Mouse (Mus musculus) heart, embryonic 12.5 days (tissue): ENCODE results near the gene Rbpj. TPM values are rescaled to one million over a fixed set of nuclear protein-coding genes. Genes with fewer than 3 reads are reported as not detected.
"Not testable (repeated sequence)": the region's sequence is repeated elsewhere in the genome, so short reads cannot be mapped to it uniquely, and the experiment has no call there.

Experiments
- ATAC-seq: fragments of 200-750 bp; cut with Nextera tagmentation; 2 replicates; pipeline ENCODE4 v1.8.0; 2017; ENCODE audit warnings: moderate TSS enrichment, moderate library complexity; ENCODE audit not compliant: insufficient number of reproducible peaks, low FRiP score
- H3K27ac ChIP-seq: fragments of 300-500 bp; sonication (generic); 2 replicates; pipeline ENCODE4 v1.5.1; 2016; ENCODE audit warnings: mild to moderate bottlenecking, moderate library complexity; ENCODE audit not compliant: poor library complexity, severe bottlenecking
- H3K27me3 ChIP-seq: fragments of 300-500 bp; sonication (generic); replicated peaks from 2 replicates; pipeline ENCODE4 v1.6.1; 2016; ENCODE audit warnings: mild to moderate bottlenecking, moderate library complexity
- H3K36me3 ChIP-seq: fragments of 300-500 bp; sonication (generic); 2 replicates; pipeline ENCODE4 v1.6.1; 2016; ENCODE audit warnings: mild to moderate bottlenecking, moderate library complexity
- H3K4me1 ChIP-seq: fragments of 300-500 bp; sonication (generic); replicated peaks from 2 replicates; pipeline ENCODE4 v1.6.1; 2016; ENCODE audit warnings: mild to moderate bottlenecking
- H3K4me2 ChIP-seq: fragments of 300-500 bp; sonication (generic); 2 replicates; pipeline ENCODE4 v1.6.1; 2016; ENCODE audit warnings: mild to moderate bottlenecking, moderate library complexity
- H3K4me3 ChIP-seq: fragments of 300-500 bp; sonication (generic); 2 replicates; pipeline ENCODE4 v1.5.1; 2016; ENCODE audit warnings: mild to moderate bottlenecking
- H3K9ac ChIP-seq: fragments of 300-500 bp; sonication (generic); 2 replicates; pipeline ENCODE4 v1.6.1; 2016; ENCODE audit warnings: mild to moderate bottlenecking, moderate library complexity
- H3K9me3 ChIP-seq: fragments of 300-500 bp; sonication (generic); replicated peaks from 2 replicates; pipeline ENCODE4 v1.6.1; 2016; ENCODE audit warnings: mild to moderate bottlenecking, moderate library complexity
- WGBS: fragments of 180-500 bp; shearing (Covaris S2); methylation state at CpG from one replicate; pipeline ENCODE4 v1.1.7; 2016; 5-methylcytosine and 5-hydroxymethylcytosine counted together
- polyA plus RNA-seq: library from polyadenylated mRNA; unstranded; fragments of >200 nt; fragmentation: Nextera tagmentation; extraction: Ambion mirVana; gene quantifications from 2 replicates; pipeline ENCODE4 v1.2.1, GENCODE M21; 2016

Gene Rbpj
- polyA plus RNA-seq, 1 experiment from 2014 or later: 27.0 TPM

DNA sequence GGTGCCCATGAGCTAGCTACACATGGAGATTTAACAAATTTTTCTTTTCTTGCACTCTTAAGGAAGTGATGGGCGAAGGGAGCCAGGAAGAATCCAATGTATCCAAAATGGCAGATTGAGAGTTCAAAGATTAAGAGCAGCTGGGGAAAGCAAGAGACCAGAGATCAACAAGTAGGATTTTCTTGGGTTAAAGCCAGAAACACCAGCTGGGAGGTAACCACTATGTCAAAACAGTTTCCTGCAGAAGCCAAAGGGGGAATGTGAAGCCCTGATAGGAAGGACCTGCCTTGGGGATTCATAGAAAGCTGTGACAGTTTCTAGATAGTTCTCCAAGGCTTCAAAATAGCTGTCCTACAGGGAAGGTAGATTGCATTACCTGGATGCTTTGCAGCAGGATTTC is 63.9 kb downstream of the Rbpj start:
- Histone ChIP-seq H3K4me3 (no peak overlapping the region), H3K9me3 (no peaks in the 10 kb centered on the region), H3K27me3 (peaks cover 12% of the 10 kb centered on the region), H3K4me1 (peaks cover 8% of the 10 kb centered on the region), H3K36me3 (no peaks in the 10 kb centered on the region), H3K9ac (no peak overlapping the region), H3K4me2 (no peak overlapping the region), H3K27ac (no peak overlapping the region)
- WGBS: 64% methylated on average over 1 of the region's 1 CpGs
- ATAC-seq: no peak

GRCm38 (mm10) chr5:53535096-53535495 is 69.1 kb downstream of the Rbpj start:
- Histone ChIP-seq H3K36me3 (no peaks in the 10 kb centered on the region), H3K4me2 (no peak overlapping the region), H3K9me3 (no peaks in the 10 kb centered on the region), H3K9ac (no peak overlapping the region), H3K4me1 (no peaks in the 10 kb centered on the region), H3K27ac (no peak overlapping the region), H3K27me3 (peaks cover 12% of the 10 kb centered on the region), H3K4me3 (no peak overlapping the region)
- no peak for ATAC-seq
- WGBS: 68% methylated on average over 12 of the region's 12 CpGs

- Histone ChIP-seq H3K4me1 (no peaks in the 10 kb centered on the region), H3K9ac (no peak overlapping the region), H3K27ac (no peak overlapping the region), H3K4me2 (no peak overlapping the region), H3K27me3 (peaks cover 9% of the 10 kb centered on the region), H3K9me3 (no peaks in the 10 kb centered on the region), H3K4me3 (no peak overlapping the region), H3K36me3 (no peaks in the 10 kb centered on the region)
- WGBS: 72% methylated on average over 12 of the region's 12 CpGs
- no peak for ATAC-seq
Measured at GRCm38 (mm10) chr5:53536635-53537554, 70.9 kb downstream of the Rbpj start.

- ATAC-seq: no peak
- H3K27me3 ChIP-seq: peaks cover 9% of the 10 kb centered on the region
- WGBS: 76% methylated on average over 17 of the region's 18 CpGs
Measured at GRCm38 (mm10) chr5:53539860-53540633, 74.1 kb downstream of the Rbpj start.

DNA sequence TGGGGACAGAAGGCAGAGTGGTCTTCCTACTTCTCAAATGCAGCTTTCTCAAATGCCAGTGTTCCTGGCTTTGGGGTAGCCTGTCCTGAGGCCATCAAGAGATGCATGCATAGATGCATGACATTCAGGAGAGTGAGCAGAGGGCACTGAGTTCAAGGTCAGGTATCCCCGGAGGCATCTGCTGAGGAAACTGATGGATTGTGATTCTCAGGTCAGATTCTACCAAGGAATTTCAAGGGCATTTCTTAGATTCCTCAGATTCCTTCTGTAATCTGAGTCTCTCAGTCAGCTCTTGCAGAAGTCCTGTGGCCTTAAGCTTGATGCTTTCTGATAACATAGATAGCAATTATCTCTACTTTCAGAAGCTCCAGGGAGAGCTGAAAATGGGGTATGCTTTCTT is 76.1 kb downstream of the Rbpj start:
- Histone ChIP-seq H3K9ac (no peak overlapping the region), H3K4me3 (no peak overlapping the region), H3K27ac (no peak overlapping the region), H3K4me1 (no peaks in the 10 kb centered on the region), H3K36me3 (no peaks in the 10 kb centered on the region), H3K9me3 (no peaks in the 10 kb centered on the region), H3K4me2 (no peak overlapping the region), H3K27me3 (peaks cover 9% of the 10 kb centered on the region; the same call in 1 of the 2 replicates)
- ATAC-seq: no peak
- 15% methylated on average over 1 of the region's 1 CpGs for WGBS

More at GRCm38 (mm10) chr5:53539860-53540633, 74.1 kb downstream of the Rbpj start:
- H3K36me3 ChIP-seq: no peaks in the 10 kb centered on the region
- no peaks in the 10 kb centered on the region for H3K9me3 ChIP-seq
- no peak overlapping the region for H3K9ac ChIP-seq
- H3K27ac ChIP-seq: no peak overlapping the region
- no peaks in the 10 kb centered on the region for H3K4me1 ChIP-seq
- no peak overlapping the region for H3K4me3 ChIP-seq
- no peak overlapping the region for H3K4me2 ChIP-seq

DNA sequence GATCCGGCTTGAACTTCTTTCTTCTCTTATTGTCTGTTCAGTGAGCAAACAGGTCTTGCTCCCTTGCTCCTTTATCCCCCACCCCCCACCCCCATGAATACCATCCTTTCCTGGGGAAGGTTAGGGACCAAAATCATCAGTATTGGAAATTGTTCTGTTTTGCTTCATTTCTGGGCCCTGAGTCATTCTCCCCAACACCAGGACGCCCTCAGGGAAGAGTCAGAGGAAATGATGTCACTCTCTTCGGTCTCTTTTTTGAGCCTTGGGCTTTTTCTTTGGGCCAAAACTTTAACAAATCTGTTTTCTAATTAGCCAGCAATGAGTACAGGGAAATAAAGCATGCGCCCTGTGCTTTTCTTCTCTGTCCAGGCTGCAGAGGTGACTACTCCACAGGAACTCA is 77.4 kb downstream of the Rbpj start:
- Histone ChIP-seq H3K27me3 (peaks cover 9% of the 10 kb centered on the region; the same call in 1 of the 2 replicates), H3K4me2 (no peak overlapping the region), H3K36me3 (no peaks in the 10 kb centered on the region), H3K9ac (no peak overlapping the region), H3K4me1 (no peaks in the 10 kb centered on the region), H3K9me3 (no peaks in the 10 kb centered on the region), H3K4me3 (no peak overlapping the region), H3K27ac (no peak overlapping the region)
- WGBS: 69% methylated on average over 4 of the region's 4 CpGs
- ATAC-seq: no peak

- H3K4me3 ChIP-seq: no peak overlapping the region
- H3K27me3 ChIP-seq: peaks cover 3% of the 10 kb centered on the region; the same call in 1 of the 2 replicates
- no peak overlapping the region for H3K27ac ChIP-seq
- H3K9me3 ChIP-seq: no peaks in the 10 kb centered on the region
- no peaks in the 10 kb centered on the region for H3K4me1 ChIP-seq
- ATAC-seq: no peak
- H3K9ac ChIP-seq: no peak overlapping the region
- no peaks in the 10 kb centered on the region for H3K36me3 ChIP-seq
- no peak overlapping the region for H3K4me2 ChIP-seq
- WGBS: 82% methylated on average over 4 of the region's 4 CpGs
Measured at GRCm38 (mm10) chr5:53543945-53544344, 78.0 kb downstream of the Rbpj start.

- ATAC-seq: no peak
- no peaks in the 10 kb centered on the region for H3K4me1 ChIP-seq
- H3K27ac ChIP-seq: no peak overlapping the region
- H3K4me2 ChIP-seq: no peak overlapping the region
- no peak overlapping the region for H3K9ac ChIP-seq
- no peaks in the 10 kb centered on the region for H3K9me3 ChIP-seq
- no peak overlapping the region for H3K4me3 ChIP-seq
- 85% methylated on average over 6 of the region's 6 CpGs for WGBS
- no peaks in the 10 kb centered on the region for H3K27me3 ChIP-seq
- no peaks in the 10 kb centered on the region for H3K36me3 ChIP-seq
Measured at GRCm38 (mm10) chr5:53546440-53546839, 80.5 kb downstream of the Rbpj start.

GRCm38 (mm10) chr5:53546979-53547472 is 81.1 kb downstream of the Rbpj start:
- Histone ChIP-seq H3K9ac (no peak overlapping the region), H3K4me1 (no peaks in the 10 kb centered on the region), H3K9me3 (no peaks in the 10 kb centered on the region), H3K4me3 (no peak overlapping the region), H3K27me3 (no peaks in the 10 kb centered on the region), H3K4me2 (no peak overlapping the region), H3K36me3 (no peaks in the 10 kb centered on the region), H3K27ac (no peak overlapping the region)
- ATAC-seq: no peak
- 49% methylated on average over 9 of the region's 9 CpGs for WGBS

DNA sequence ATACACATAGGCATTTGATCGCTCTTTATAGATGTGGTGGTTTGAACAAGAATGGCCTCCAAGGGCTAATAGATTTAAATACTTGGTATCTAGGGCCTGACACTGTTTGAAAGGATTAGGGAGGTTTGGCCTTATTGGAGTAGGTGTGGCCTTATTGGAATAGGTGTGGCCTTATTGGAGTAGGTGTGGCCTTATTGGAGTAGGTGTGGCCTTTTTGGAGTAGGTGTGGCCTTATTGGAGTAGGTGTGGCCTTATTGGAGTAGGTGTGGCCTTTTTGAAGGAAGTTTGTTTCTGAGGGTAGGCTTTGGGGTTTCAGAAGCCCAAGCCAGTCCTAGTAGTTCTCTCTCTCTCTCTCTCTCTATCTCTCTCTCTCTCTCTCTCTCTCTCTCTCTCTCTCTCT is 84.4 kb downstream of the Rbpj start:
- not testable (repeated sequence) for H3K4me2 ChIP-seq, H3K9ac ChIP-seq, ATAC-seq, H3K9me3 ChIP-seq, H3K27me3 ChIP-seq, H3K36me3 ChIP-seq, H3K4me1 ChIP-seq, H3K4me3 ChIP-seq, H3K27ac ChIP-seq
- 94% methylated on average over 1 of the region's 1 CpGs for WGBS

GRCm38 (mm10) chr5:53551394-53551793 is 85.4 kb downstream of the Rbpj start:
- Histone ChIP-seq H3K4me1 (no peaks in the 10 kb centered on the region), H3K27ac (no peak overlapping the region), H3K4me2 (no peak overlapping the region), H3K9ac (no peak overlapping the region), H3K4me3 (no peak overlapping the region), H3K36me3 (no peaks in the 10 kb centered on the region), H3K9me3 (no peaks in the 10 kb centered on the region), H3K27me3 (no peaks in the 10 kb centered on the region)
- 68% methylated on average over 6 of the region's 6 CpGs for WGBS
- ATAC-seq: no peak
